Mouse (Mus musculus): ENCODE data around the gene Lrrc46. TPM values are rescaled to one million over a fixed set of nuclear protein-coding genes. Genes with fewer than 3 reads are reported as not detected.

The Lrrc46 gene
- under 1 TPM in 1 of 2 experiments, not detected in 1; 0.16 TPM for total RNA-seq (2021)
- long read RNA-seq, experiment 1, result 0 reads
- long read RNA-seq, experiment 2, partial matches to known transcripts, result 0 of 1 reads
- long read RNA-seq, experiment 2, other reads (novel, unspliced or antisense), result 1 of 1 reads

DNA sequence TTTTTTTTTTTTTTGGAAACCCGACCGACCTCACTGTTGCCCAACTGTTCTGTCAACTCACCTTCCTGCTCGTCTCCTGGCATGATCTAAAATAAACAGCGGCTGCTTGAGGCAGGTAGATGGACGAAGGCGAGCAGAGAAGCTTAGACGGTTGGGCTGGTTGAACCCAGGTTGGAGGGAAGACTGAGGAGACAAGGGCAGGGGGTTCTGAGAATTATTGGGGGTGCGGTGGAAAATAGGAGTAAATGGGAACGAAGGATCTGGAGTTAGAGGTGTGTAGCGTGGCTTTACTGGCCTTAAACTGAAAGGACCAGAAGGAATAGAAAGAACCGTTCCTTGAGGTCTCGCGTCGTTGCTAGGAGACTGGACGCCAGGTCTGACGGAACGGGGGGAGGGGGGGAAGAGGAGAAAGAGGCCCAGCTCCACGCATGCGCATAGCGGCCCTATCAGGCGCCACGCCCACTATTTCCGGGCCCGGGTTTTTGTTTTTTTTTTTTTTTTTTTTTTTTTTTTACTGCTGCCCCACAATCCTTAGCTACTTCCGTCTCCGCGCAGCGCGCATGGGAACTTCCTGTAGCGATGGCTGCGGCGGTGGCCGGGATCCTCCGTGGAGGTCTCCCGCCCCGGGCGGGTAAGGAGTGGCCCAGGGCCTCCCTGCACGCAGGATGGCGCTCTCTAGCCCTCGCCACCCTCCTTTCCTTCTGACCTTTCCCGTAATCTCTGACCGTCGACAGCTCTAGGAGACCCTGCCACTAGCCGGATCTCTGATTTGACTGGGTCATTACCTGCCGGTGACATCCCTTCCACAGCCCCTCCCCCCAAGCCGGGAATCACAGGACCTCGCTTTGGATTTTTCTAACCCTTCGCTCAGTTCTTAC is at the start of gene Lrrc46, which contains the start of gene Mrpl10:
Gene Lrrc46 (minus strand): TSS at position 386 of the 878 bp plus-strand sequence.
Gene Mrpl10 (plus strand): TSS at position 539 of the 878 bp plus-strand sequence.
- DNase-seq, result peak; percentile 94

DNA sequence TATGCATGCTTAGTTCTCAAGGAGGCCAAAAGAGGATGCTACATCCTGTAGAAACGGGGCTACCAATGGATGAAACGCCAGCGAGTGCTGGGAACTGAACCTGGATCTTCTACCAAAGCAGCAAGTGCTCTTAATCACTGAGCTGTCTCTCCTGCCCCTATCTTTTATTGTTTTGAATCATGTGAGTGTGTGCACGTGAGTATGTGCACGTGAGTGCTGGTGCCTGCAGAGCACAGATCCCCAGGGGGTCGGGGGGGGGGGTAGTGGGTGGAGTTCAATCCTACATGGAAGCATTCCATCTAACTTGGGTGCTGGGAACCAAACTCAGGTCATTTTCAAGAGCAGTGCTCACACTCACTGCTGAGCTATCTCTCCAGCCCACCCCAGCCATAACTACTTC is 45.2 kb upstream of the Lrrc46 start:
- no peak for DNase-seq

DNA sequence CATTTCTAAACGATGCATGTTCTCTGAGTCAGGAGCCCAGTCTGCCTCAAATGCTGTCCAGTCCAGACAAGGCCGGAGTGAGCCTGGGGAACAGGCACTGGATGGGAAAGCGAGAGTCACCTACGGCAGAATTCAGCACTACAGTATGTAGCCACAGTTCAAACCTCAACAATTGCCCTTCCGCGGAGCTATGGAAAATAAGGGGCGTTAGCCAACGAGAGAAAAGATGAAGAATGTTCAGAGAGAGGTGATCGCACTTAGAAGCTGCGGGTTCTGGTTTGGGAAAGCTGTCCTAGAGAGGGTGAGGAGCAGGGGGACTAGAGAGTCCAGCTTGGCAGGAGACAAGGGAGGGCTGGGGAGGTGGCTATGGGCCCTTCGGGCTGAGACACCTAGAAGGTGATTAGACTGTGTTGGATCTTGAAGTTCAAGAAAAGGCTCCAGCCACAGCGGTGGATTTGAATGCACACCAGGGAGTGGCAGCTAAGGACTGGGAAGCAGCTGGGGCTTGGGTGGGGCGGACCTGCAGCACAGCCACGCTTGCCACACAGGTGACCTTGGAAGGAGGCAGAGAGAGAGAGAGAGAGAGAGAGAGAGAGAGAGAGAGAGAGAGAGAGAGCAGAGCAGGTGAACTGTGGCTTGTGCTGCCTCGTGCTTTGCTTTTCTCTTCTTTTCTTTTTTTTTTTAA is 43.8 kb upstream of the Lrrc46 start:
- no peak for DNase-seq

DNA sequence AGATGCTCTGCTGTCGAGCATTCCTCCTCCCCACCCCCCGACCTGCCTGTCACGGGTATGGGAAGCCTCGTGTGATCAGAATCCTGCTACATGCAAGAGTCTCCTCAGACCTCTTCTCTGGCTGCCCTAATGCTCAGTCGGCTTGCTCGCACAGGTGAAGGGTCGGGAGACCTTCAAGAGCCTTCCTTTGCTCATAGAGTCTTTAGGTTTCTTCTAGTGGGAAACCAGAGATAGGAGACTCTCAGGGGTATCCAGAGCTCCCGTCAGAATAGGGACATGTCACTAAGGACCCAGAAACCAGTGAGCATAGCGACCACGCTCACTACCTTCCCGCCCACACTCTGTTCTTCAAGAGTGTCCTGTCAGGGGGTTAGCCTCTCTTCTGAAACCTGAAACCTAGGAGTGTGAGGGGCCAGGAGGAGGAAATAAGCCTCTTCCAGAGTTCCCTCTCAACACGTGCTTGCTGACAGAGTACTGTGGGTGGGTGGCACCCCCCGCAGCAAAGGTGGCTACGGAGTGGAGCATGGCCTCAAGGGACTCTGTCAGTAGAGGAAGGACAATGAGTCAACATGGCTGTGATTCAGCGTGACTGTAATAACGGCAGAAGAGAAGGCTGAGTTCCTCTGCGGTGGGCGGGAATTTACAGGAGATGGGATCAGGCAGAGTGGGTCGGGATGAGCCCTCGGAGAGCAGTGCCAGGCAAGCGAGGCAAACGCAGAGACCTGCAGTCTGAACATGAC is 42.4 kb upstream of the Lrrc46 start:
- DNase-seq, result no peak

DNA sequence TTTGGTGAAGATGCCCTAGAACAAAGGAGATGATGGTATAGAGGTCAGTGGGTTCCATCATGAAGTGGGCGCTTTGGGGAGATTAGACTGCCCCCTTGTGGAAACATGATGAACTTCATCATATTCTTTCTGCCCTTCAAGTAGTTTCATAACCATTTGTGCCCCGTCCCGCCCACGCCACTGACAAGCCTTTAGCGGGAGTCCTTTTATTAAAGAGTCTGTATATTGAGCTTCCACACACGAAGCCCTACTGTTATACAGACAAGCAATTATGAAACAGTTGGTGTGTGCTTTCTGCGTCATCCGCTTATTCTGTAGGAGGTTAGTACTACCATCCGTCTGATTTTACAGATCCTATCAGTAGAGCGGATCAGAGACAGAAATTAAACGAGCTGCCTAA is 41.8 kb upstream of the Lrrc46 start:
- DNase-seq, result peak; percentile 50

DNA sequence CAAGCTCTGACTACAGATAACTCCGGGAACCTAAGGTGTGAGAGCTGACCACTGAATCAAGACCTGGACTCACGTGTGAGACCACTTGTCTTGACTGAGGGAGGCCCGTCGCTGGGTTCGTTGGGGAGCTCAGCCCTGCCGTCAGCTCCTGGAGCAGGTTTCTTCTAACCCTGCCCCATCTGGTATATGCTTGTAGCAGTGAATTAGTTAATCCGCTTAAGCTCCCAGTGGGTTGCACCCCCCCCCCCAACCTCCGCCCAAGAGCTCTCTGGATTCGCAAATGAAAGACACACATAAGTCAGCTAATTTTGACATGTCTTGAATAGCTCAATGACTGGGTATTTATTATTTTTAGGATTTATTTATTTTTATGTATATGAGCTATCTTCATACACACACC is 39.1 kb upstream of the Lrrc46 start:
- no peak for DNase-seq

DNA sequence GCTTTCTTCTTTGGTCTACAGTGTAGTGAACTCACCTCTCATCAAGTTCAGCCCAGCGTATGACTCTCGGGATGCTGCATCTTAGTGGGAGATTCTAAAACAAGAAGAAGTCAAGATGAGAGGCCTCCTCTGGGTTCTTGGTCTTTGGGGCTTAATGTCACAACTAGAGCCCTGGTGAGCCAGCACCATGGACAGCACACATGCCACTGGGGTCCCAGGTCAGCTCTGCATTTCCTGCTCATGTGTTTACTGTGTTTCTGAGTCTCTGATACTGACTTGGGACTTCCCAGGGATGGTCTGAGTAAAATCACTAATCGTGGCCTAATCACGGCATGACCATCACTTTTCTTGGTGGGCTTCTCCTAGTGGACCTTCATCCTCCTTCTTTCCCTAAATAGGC is 37.5 kb upstream of the Lrrc46 start:
- no peak for DNase-seq

DNA sequence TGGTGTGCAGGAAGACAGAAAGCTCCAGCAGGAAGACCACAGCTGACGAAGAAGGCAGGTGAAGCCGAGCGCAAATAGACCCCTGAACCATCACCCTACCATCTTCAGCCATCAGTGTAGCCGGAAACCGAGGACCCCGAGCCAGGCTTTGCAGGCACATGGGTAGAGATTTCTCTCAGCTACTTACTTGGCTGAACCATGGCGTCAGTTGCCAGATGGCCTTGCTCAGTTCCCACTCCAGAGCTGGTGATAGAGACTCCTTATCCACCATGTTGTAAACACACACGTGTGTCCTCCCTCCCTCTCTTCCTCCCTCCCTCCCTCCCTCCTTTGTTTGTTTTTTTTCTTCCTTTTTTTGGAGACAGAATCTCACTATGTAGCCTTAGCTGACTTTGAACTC is 33.0 kb upstream of the Lrrc46 start:
- DNase-seq, result no peak

DNA sequence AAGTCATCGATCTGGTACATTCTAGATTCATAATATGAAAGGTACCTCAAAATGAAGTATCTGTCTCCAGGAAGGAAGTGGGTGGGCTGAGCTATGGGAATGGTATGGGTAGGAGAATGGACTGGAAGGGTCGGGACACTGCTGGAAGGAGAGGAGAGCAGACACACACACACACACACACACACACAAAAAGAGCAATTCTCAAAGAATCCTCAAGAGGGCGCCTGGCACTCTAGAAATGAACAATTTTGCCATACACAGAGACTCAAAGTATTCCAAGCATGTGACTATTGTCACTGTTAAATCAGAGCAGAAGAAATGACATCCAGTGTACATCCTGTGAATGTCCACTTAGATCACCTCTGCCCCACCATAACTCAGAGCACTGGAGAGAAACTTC is 31.3 kb upstream of the Lrrc46 start:
- peak; percentile 42 for DNase-seq

DNA sequence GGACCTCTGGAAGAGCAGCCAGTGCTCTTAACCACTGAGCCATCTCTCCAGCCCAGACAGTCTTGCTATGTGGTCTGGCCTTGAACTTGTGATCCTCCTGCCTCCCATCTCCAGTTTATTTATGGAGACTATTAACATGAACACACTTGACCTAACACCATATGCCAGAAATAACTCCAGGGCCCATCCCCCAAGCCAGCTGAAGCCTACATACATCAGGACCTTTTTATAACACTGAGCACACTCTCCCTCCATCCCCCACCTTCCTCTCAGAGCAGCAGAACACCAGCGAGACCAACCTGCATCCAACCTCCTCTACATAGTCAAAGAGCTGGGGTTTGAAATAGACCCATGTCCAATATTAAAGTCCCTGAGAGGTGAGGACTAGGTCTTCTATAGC is 29.9 kb upstream of the Lrrc46 start:
- DNase-seq, result no peak

DNA sequence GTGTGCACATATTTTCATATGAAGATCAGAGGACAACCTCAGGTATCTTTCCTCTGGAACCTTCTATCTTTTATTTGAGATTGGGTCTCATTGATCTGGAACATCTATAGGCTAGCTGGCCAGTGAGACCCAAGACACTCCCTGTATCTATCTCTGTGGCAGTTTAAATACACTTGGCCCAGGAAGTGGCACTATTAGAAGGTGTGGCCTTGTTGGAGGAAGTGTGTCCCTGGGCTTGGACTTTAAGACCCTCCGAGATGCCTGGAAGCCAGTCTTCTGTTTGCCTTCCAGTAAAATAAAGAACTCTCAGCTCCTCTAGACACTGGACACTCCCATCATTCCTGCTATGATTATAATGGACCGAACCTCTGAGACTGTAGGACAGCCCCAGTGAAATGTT is 28.6 kb upstream of the Lrrc46 start:
- no peak for DNase-seq

DNA sequence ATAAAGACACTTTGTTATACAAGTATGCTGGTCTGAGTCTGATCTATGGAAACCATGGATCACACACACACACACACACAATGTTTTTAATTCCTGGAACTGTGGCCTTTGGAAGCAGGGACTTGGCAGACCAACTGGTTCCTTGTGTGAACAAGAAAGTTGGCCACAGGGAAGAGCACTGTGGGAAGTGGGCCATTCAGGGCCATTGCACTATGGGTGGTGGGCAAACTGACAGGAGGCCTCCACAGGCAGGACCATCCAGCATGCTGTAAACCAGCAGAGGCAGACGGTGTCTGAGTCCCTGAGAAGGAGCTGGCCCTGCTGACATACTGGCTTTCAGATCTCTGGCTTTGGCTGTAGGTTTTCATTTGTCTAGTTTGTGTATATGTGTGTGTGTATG is 28.1 kb upstream of the Lrrc46 start:
- no peak for DNase-seq

DNA sequence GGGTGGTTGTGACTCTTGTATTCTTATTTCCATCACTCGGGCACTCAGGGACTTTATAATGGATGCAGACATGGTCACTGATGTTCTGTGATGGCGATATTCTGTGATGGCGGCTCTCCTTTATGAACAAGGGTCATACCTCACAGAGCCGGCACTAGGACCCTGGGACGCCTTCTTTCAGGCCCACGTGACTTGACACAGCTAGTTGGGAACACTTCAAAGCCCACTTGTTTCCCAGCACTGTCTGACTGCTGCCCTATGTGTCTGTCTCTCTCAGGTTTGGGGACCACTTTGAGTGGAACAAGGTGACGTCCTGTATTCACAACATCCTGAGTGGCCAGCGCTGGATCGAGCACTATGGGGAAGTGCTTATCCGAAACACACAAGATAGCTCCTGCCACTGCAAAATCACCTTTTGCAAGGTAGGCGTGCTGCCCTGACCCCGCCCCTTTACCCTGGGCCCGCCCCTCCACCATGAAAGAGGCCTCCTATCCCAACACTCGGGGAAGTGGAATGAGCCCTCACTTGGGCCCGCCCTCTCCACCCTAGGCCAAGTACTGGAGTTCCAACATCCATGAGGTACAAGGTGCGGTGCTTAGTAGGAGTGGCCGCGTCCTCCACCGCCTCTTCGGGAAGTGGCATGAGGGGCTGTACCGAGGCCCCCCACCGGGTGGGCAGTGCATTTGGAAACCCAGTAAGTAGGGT is 25.6 kb upstream of the Lrrc46 start:
- DNase-seq, result no peak

DNA sequence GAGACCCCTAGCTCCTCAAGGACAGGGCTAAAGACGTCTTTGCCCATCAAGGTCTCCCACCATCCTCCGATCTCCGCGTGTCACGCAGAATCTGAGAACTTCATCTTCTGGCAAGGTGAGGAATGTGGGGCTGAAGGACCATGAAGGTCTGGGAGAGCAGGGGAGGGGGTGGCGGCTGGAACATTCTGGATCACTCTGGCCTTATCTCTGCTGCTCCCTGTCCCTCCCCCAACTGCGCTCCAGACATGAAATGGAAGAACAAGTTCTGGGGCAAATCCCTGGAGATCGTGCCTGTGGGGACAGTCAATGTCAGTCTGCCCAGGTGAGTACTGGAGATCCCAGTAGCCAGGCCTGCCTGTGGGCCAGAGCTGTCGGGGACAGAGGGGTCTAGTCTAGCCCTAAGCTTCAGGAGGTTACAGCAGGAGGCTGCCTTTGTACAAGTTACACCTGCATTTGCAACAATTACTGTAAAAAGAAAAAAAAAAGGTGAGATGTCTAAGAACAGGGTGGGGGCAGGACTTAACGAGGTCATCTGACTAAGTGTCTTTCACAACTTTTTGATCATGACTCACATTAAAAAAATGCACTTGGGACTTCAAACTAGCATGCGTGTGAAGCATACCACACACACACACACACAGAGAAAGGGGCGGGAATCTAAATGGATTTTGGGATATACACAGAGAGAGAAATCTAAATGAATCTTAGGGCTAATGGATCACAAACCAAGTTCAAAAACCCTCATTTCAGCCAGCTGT is 24.5 kb upstream of the Lrrc46 start:
- DNase-seq, result no peak

DNA sequence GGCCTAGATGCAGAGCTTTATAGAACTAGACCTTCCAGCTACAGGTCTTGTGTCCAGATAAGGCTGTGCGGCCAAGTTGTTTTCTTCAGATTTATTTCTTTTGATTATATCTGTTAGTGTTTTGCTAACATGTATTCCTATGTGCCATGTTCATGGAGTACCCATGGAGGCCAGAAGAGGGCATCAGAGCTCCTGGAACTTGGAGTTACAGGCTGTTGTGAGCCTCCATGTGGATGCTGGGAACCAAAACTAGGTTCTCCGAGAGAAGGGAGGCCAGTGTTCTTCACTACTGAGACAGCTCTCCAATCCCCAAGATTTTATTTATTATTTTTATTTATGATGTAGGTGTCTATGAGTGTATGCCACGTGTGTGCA is 22.7 kb upstream of the Lrrc46 start:
- no peak for DNase-seq

DNA sequence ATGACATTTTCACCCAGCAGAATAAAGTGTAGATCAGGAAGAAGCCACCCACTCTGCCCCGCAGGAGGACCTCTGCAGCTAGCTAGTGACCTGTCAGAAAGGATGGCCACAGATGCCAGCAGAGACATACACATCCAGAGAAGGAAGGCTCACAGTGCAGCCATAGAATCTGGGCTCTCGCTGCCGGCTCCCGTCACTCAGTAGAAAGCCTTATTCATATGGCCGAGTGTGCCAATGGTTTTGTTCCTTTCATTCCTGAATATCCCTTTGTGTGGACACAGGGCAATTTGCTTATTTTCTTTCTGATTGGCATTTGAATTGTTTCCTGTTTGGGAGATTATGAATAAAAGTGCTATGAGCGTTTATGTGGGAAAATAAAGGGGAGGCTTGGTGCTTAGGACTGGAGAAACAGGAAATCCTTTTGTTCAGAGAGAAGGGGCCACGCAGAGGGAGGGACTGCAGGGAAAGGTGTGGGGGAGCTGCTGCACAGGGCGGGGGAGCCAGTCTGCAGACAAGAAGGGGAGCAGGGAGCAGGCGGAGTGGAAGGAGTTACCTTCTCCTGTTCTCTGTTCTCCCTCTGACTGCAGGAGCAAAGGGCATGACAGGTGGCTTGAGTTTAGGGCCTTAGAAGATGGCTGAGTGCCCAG is 22.2 kb upstream of the Lrrc46 start:
- DNase-seq, result no peak

DNA sequence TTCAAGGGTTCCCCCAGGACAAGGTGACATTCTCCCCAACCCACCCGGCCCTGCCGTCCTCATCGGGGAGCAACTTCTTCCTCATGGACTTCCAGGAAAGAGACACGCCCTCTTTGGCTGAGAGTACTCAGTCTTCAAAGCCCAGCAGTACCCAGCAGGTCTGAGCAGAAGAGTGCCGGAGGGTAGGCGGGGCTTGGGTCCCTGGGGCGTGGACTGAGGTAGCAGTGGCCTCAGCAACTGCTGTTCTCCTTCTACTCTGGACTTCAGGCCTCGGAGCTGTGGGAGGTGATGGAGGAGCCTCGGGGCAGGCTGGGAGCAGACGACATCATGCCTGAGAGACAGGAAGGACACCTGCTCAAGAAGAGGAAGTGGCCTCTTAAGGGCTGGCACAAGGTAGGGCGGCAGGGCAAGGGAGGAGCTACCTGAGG is 11.0 kb upstream of the Lrrc46 start:
- no peak for DNase-seq

DNA sequence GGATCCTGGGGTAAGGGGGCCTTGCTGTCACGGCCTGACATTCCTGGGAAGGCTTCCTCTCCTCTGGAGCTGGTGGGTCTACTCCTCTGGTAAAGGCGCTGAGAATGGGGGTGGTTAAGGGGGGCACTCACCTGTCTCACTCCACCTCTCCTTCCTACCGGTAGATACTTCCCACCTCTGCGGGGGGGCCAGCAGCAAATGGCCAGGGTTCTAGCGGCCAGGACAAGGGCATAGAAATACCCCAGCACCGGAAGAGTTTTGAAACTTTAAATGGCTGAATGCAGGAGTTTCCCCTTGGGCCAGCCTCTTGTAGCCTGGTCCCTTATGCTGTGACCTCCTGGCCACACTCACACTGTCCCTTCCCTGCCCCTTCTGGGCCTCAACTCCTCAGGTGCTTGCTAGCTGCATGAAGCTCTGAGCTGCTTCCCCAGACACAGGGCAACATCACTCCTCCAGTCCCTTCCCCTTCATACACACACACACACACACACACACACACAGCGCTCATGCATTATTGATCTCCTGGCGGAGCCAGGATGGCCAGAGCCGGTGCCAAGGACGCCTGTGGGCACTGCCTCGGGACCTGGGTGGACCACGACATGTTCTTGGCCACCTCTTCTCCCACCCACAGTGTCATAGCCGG is 9.9 kb upstream of the Lrrc46 start:
- DNase-seq, result no peak

DNA sequence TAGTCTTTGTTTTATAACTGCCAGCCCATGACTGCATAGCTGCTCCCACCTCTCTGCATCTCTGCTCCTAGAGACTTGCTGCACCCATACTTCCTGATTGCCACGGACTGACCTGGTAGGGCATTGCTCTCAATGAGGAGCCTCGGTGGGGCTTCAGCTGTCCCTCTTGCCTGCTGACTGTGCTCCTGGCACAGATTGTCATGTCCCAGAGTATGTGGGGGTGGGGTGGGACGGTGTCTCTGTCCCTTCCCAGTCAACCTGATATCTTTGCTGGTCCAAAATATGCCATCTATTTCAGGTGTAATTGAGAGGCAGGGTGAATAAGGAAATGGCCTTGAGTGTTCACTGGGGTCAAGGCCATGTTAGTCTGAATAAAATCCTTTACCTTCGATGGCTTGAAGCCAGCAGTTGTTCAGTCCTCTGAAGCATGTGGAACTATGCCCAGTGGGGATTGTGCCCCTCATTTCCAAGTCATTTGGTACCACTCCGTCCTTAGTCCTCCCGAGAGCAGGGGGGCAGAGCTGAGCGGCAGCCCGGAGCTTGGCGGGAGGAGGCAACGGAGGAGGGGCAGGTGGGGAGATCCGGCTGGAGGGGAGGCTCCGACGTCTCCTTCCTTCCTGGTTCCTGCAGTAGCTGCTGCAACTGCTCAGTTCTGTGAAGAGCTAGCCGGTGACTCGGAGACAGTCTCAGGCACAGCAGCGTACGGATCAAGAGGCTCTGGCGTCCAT is 9.2 kb upstream of the Lrrc46 start, which contains the start of gene Osbpl7:
Gene Osbpl7 (plus strand): TSS at position 413 of the 728 bp plus-strand sequence.
- DNase-seq, result peak; percentile 63
